Mouse (Mus musculus) lung, postnatal 0 days (tissue): ENCODE data around the gene Glis1.

Experiments used
- CTCF ChIP-seq: IDR thresholded peaks from 2 replicates; pipeline ENCODE4 v1.5.1; 2016; ENCODE audit warnings: antibody characterized with exemption, mild to moderate bottlenecking
- EP300 ChIP-seq: IDR thresholded peaks from 2 replicates; pipeline ENCODE4 v1.6.1; 2016; ENCODE audit warnings: antibody characterized with exemption, mild to moderate bottlenecking, control low read depth

- TF ChIP-seq EP300 (no peak), CTCF (no peak)
Observed at GRCm38 (mm10) chr4:107389345-107389744, 45.0 kb upstream of the Glis1 start.
